Mouse (Mus musculus) heart, embryonic 13.5 days (tissue): ENCODE results near the gene Olfr1352. TPM values are rescaled to one million over a fixed set of nuclear protein-coding genes. Genes with fewer than 3 reads are reported as not detected.
"Not testable (repeated sequence)": the region's sequence is repeated elsewhere in the genome, so short reads cannot be mapped to it uniquely, and the experiment has no call there.

Source experiments
- ATAC-seq: fragments of 200-750 bp; cut with Nextera tagmentation; 2 replicates; pipeline ENCODE4 v1.8.0; 2017; ENCODE audit warnings: moderate TSS enrichment; ENCODE audit not compliant: insufficient number of reproducible peaks, low FRiP score, low TSS enrichment; ENCODE audit errors: extremely low read depth
- H3K27ac ChIP-seq: fragments of 300-500 bp; sonication (generic); replicated peaks from 2 replicates; pipeline ENCODE4 v1.5.1; 2015; ENCODE audit warnings: moderate library complexity, mild to moderate bottlenecking, inconsistent platforms
- H3K27me3 ChIP-seq: fragments of 300-500 bp; sonication (generic); replicated peaks from 2 replicates; pipeline ENCODE4 v1.6.1; 2015; ENCODE audit warnings: mild to moderate bottlenecking, inconsistent platforms
- H3K36me3 ChIP-seq: fragments of 300-500 bp; sonication (generic); 2 replicates; pipeline ENCODE4 v1.6.1; 2015; ENCODE audit warnings: mild to moderate bottlenecking, inconsistent platforms
- H3K4me1 ChIP-seq: fragments of 300-500 bp; sonication (generic); 2 replicates; pipeline ENCODE4 v1.6.1; 2015; ENCODE audit warnings: inconsistent platforms
- H3K4me2 ChIP-seq: fragments of 300-500 bp; sonication (generic); 2 replicates; pipeline ENCODE4 v1.6.1; 2015; ENCODE audit warnings: inconsistent platforms, mild to moderate bottlenecking, moderate library complexity
- H3K4me3 ChIP-seq: fragments of 300-500 bp; sonication (generic); 2 replicates; pipeline ENCODE4 v1.5.1; 2015; ENCODE audit warnings: moderate library complexity, mild to moderate bottlenecking, inconsistent platforms
- H3K9ac ChIP-seq: fragments of 300-500 bp; sonication (generic); 2 replicates; pipeline ENCODE4 v1.6.1; 2015; ENCODE audit warnings: inconsistent platforms, mild to moderate bottlenecking, moderate library complexity
- H3K9me3 ChIP-seq: fragments of 300-500 bp; sonication (generic); 2 replicates; pipeline ENCODE4 v1.6.1; 2016; ENCODE audit warnings: inconsistent platforms
- WGBS: fragments of 180-500 bp; shearing (Covaris S2); methylation state at CpG from one replicate; pipeline ENCODE4 v1.1.7; 2015; ENCODE audit warnings: mixed read lengths; 5-methylcytosine and 5-hydroxymethylcytosine counted together
- polyA plus RNA-seq: library from polyadenylated mRNA; unstranded; fragments of >200 nt; fragmentation: Nextera tagmentation; extraction: Ambion mirVana; gene quantifications from 2 replicates; pipeline ENCODE4 v1.2.1, GENCODE M21; 2015

Gene Olfr1352
- not detected in 2 replicates for polyA plus RNA-seq

GRCm38 (mm10) chr10:78980750-78981149 is at the start of gene Olfr1352:
TSS of gene Olfr1352 (plus strand) at chr10:78981050.
- no peak within 1 kb of the TSS for H3K27ac ChIP-seq
- ATAC-seq: no peak
- no peaks in the 10 kb centered on the region for H3K9me3 ChIP-seq
- no peaks in the 10 kb centered on the region for H3K4me1 ChIP-seq
- no peaks in the 10 kb centered on the region for H3K36me3 ChIP-seq
- no peak within 1 kb of the TSS for H3K4me3 ChIP-seq
- H3K9ac ChIP-seq: no peak within 1 kb of the TSS
- H3K4me2 ChIP-seq: no peak within 1 kb of the TSS
- no peaks in the 10 kb centered on the region for H3K27me3 ChIP-seq

GRCm38 (mm10) chr10:78950336-78950735 is 30.5 kb upstream of the Olfr1352 start, which contains the start of gene Olfr8:
TSS of gene Olfr8 (plus strand) at chr10:78950636.
- H3K27ac ChIP-seq, H3K36me3 ChIP-seq, H3K9ac ChIP-seq, H3K4me3 ChIP-seq, H3K4me2 ChIP-seq, H3K4me1 ChIP-seq, H3K27me3 ChIP-seq, H3K9me3 ChIP-seq, ATAC-seq: not testable (repeated sequence)
- 75% methylated on average over 1 of the region's 1 CpGs for WGBS

DNA sequence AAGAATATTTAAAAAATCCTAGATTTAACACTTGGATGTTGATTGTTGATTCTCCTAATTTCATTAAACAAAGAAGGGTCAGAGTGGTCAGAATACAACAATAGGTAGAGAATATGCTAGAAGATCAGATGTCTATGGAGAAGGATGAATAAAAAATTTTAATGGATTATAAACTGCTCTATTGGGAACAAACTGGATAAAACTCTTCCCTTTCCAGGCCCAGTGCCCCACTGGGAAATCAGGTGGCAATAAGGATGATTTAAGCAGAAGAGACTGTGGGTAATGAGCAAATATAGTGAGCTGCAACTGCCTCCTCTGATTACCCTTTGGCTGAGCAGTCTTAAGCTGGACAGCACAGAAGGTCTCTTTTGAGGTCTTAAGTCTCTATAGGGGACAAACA is 17.8 kb upstream of the Olfr1352 start, which contains the start of gene Olfr1353:
Olfr1353 (plus strand) TSS at position 301 of the 400 bp plus-strand sequence.
- not testable (repeated sequence) for H3K27ac ChIP-seq, H3K4me1 ChIP-seq, H3K9me3 ChIP-seq, ATAC-seq, H3K27me3 ChIP-seq, H3K9ac ChIP-seq, H3K4me2 ChIP-seq, H3K4me3 ChIP-seq, H3K36me3 ChIP-seq

- H3K4me3 ChIP-seq: no peak within 1 kb of the TSS
- H3K4me2 ChIP-seq: no peak within 1 kb of the TSS
- 49% methylated on average over 1 of the region's 1 CpGs for WGBS
- H3K9me3 ChIP-seq: 0 out of 2 replicates have a peak, but pooled peaks cover 2% of the 10 kb centered on the region
- no peak within 1 kb of the TSS for H3K27ac ChIP-seq
- no peak within 1 kb of the TSS for H3K9ac ChIP-seq
- no peak for ATAC-seq
- H3K36me3 ChIP-seq: no peaks in the 10 kb centered on the region
- no peaks in the 10 kb centered on the region for H3K4me1 ChIP-seq
- H3K27me3 ChIP-seq: no peaks in the 10 kb centered on the region
Measured at GRCm38 (mm10) chr10:79012172-79012571, 31.3 kb downstream of the Olfr1352 start, which contains the start of gene Olfr1351. TSS of gene Olfr1351 (plus strand) at chr10:79012472.

GRCm38 (mm10) chr10:79028441-79028840 is 47.6 kb downstream of the Olfr1352 start, which contains the start of gene Olfr57:
TSS of gene Olfr57 (plus strand) at chr10:79028741.
- H3K36me3 ChIP-seq: no peaks in the 10 kb centered on the region
- H3K4me1 ChIP-seq: no peaks in the 10 kb centered on the region
- H3K9ac ChIP-seq: no peak within 1 kb of the TSS
- no peak within 1 kb of the TSS for H3K27ac ChIP-seq
- peaks cover 12% of the 10 kb centered on the region for H3K9me3 ChIP-seq
- no peak within 1 kb of the TSS for H3K4me3 ChIP-seq
- no peak for ATAC-seq
- no peaks in the 10 kb centered on the region for H3K27me3 ChIP-seq
- no peak within 1 kb of the TSS for H3K4me2 ChIP-seq

Other genes with a start within 250 kb of the Olfr1352 start
- gene Ccdc105, start 228.0 kb upstream of the Olfr1352 start, polyA plus RNA-seq: not detected in 2 replicates
- 0.97 and 1.2 TPM in 2 replicates for gene Slc1a6, start 200.6 kb upstream of the Olfr1352 start, polyA plus RNA-seq
- gene Olfr1356, start 128.9 kb upstream of the Olfr1352 start, polyA plus RNA-seq: not detected in 2 replicates
- gene Olfr1355, start 105.5 kb upstream of the Olfr1352 start, polyA plus RNA-seq: not detected in 2 replicates
- not detected in 2 replicates for gene Olfr1354, start 67.9 kb upstream of the Olfr1352 start, polyA plus RNA-seq
- not detected in 2 replicates for gene Olfr8, start 30.4 kb upstream of the Olfr1352 start, polyA plus RNA-seq
- gene Olfr1353, start 17.7 kb upstream of the Olfr1352 start, polyA plus RNA-seq: not detected in 2 replicates
- gene Olfr1351, start 31.4 kb downstream of the Olfr1352 start, polyA plus RNA-seq: not detected in 2 replicates
- 0.23 TPM in 1 of 2 replicates, not detected in the other for gene Olfr57, start 47.7 kb downstream of the Olfr1352 start, polyA plus RNA-seq
- gene 2610008E11Rik, start 116.5 kb downstream of the Olfr1352 start, polyA plus RNA-seq: 16.4 and 16.7 TPM in 2 replicates
- gene Vmn2r80, start 167.7 kb downstream of the Olfr1352 start, polyA plus RNA-seq: not detected in 2 replicates